Mouse (Mus musculus) ES-Bruce4 (cell line): Measurements from ENCODE around the gene Kctd19.

ENCODE experiments used
- CTCF ChIP-seq: IDR thresholded peaks from one replicate; pipeline ENCODE4 v1.8.1; 2011; ENCODE audit warnings: low read depth, low read length
- EP300 ChIP-seq: IDR thresholded peaks from 2 replicates; pipeline ENCODE4 v1.6.1; 2011; ENCODE audit warnings: low read depth, low read length; ENCODE audit not compliant: insufficient read depth
- POLR2A ChIP-seq: IDR thresholded peaks from one replicate; pipeline ENCODE4 v1.8.1; 2011; ENCODE audit warnings: low read length; ENCODE audit not compliant: insufficient read depth

DNA sequence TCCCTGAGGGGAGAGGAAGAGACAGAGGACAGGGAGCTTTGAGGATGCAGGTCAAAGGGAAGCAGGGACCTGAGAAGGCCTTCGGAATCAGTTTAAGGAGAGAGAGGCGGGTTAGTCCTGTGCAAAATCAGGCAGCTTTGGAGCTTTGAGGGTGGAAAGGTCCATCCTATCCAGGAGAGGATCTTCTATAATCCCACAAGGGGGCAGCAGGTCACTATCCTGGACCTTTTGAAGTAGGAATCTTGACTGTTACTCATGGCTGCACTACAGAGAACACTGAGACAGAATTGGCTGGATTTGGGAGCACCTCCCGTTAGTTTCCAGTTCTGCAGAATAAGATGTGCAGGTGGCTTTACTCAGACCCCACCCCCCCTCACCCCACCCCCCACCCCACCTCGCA lies 53.7 kb downstream of the Kctd19 start:
- TF ChIP-seq EP300 = no peak
- TF ChIP-seq CTCF = no peak
- TF ChIP-seq POLR2A = no peak
